Mouse (Mus musculus) gastrocnemius, adult 18-20 months (tissue): Measurements from ENCODE around the gene Kdm1b. TPM values are rescaled to one million over a fixed set of nuclear protein-coding genes. Genes with fewer than 3 reads are reported as not detected.

Experiments used
- DNase-seq: peaks from one replicate; pipeline ENCODE4 v3.0.0; 2021; ENCODE audit warnings: low spot score
- long read RNA-seq, 2 experiments: library from polyadenylated mRNA; stranded (forward); transcript quantifications; one replicate each; pipeline ENCODE4 v2.0.0; 2021
- total RNA-seq, 2 experiments: library from RNA; stranded (reverse); gene quantifications; 2 replicates each; pipeline ENCODE4 v1.2.3; 2021

The Kdm1b gene
- total RNA-seq: 1 to 10 TPM; 7.9 to 8.6 TPM
- long read RNA-seq, experiment 1, full-length matches to known transcripts: 3 of 11 reads
- long read RNA-seq, experiment 1, partial matches to known transcripts: 2 of 11 reads
- long read RNA-seq, experiment 1, other reads (novel, unspliced or antisense): 6 of 11 reads
- long read RNA-seq, experiment 2, full-length matches to known transcripts: 2 of 7 reads
- long read RNA-seq, experiment 2, partial matches to known transcripts: 1 of 7 reads
- long read RNA-seq, experiment 2, other reads (novel, unspliced or antisense): 4 of 7 reads

- peak; percentile 98 for DNase-seq
Measured at GRCm38 (mm10) chr13:47043030-47043680, at the start of gene Kdm1b. Gene Kdm1b, plus strand, starts transcription at chr13:47043499.

DNA sequence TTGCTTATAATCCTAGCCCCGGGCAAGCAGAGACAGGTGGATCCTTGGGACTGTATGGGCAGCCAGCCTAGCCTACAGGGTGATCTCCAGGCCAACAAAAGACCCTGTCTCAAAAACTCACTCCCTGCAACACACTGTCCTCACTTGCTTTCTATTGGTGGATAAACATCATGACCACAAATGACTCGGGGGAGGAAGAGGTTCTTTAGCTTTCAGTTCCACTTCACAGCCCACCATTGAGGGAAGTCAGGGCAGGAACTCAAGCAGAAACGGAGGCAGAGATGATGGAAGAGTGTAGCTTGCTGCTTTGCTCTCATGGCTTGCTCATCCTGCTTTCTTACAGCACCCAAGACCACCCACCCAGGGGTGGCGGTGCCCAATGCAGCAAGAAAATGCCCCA is 45.9 kb upstream of the Kdm1b start:
- DNase-seq: no peak

DNA sequence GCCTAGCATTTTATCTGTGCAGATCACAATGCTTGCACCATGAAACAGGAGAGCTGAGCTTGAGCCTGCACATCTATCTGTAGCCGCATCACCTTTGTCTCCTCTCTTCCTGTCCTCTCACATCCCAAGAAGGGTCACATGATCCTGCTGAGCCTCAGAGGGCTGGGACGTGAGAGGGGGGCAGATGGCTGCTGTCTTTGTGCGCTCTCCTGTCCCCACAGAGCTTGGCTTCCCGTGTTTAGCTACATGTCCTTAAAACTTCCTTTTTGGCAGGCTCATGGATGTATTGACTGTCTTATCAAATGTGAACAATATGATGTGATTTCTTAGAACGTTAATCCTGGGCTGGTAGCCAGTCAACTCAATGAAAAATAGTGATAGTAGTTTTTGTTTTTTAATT is 43.8 kb upstream of the Kdm1b start:
- no peak for DNase-seq

DNA sequence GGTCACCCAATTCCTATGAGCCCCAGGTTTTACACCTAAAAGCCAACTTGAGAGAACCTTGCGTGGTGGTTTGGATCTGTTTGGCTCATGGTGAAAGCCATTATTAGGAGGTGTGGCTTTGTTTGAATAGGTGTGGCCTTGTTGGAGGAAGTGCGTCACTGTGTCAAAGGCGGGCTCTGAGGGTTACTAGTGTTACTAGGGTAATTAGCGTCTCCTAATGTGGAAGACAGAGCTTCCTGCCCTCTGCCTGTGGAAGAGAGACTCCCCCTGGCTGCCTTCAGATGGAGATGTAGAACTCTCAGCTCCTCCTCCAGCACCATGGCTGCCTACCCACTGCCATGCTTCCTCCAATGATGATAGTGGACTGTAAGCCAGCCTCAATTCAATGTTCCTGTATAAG is 41.7 kb upstream of the Kdm1b start:
- no peak for DNase-seq

- DNase-seq: no peak
Measured at GRCm38 (mm10) chr13:47013740-47014139, 29.6 kb upstream of the Kdm1b start.

DNA sequence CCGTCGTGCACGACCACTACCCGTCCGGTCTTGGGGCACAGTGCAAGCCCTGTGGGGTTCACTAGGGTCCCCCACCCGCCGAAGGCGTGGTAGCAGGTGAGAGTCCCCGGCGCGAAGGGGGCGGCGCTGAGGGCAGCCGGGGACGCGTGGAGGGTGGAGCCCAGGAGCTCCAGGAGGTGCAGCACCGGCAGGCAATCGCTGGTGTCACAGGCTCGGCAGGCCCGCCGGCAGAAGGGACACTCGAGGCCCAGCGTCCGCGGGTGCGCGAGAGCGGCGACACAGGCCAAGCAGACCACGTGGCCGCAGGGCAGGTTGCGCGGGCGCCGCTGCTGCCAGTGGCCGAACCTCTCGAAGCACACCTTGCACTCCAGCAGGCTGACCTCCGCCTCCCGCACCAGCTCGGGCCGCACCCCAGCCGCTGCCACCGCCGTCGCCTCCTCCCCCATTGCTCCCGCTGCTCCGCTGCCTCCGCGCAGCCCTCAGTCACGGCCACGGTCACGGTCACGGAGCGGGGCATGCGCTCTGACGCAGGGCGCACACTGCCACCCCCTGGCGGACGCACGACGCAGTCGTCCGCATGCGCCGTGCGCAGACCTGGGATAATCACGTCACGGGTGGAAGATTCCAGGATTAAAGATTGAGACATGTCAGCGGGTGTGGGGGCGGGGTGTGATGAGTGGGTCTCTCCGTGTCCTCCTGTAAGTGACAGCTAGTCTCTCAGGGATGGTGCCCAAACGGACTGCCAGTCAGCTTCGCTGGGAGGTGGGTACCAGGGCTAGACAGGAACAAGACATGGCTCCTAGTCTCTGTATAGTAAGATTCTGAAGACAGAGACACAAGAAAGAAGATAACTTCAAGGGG is 28.7 kb upstream of the Kdm1b start, which contains the start of gene Nhlrc1:
TSS of gene Nhlrc1 (minus strand) at position 517 of the 861 bp plus-strand sequence.
- peak; percentile 71 for DNase-seq

DNA sequence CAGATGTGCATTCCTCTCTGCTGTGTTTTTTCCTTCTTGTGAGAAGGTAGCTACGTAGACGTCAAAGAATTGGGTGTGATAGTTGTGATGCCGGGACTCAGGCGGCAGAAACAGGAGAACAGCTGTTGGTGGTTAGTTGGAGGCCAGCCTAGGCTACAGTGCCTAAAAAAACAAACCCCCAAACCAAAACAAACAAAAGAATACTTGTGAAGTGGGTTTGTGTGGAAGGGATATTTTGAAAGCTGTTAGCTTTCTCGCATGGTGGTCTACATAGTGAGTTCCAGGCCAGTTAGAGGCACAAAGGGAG is 28.2 kb upstream of the Kdm1b start:
- no peak for DNase-seq

- peak; percentile 41 for DNase-seq
Measured at GRCm38 (mm10) chr13:47017259-47017658, 26.0 kb upstream of the Kdm1b start.

GRCm38 (mm10) chr13:47019774-47020173 is 23.5 kb upstream of the Kdm1b start:
- DNase-seq: no peak

GRCm38 (mm10) chr13:47020798-47021197 is 22.5 kb upstream of the Kdm1b start:
- DNase-seq: no peak

GRCm38 (mm10) chr13:47030376-47031107 is 12.8 kb upstream of the Kdm1b start:
- DNase-seq: no peak

GRCm38 (mm10) chr13:47033602-47034001 is 9.7 kb upstream of the Kdm1b start:
- no peak for DNase-seq

DNA sequence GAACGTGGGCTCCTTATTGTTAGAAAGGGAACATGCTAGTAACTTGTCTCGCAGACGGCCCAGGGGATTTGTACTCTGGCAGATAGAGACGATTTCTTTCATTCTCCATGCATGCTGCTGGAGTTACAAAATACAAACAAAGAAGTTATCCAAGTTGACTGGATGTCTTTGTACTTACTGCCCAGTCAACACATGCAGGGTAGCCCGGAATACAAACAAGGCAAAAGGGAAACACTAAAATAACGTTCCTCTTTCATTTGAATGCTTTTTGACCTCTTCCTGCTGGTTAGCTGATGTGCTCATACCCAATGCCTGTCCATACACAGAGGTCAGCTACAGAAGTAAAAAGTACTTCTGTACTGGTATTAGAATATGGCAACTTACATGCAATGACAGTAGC is 5.4 kb upstream of the Kdm1b start:
- no peak for DNase-seq

- no peak for DNase-seq
Measured at GRCm38 (mm10) chr13:47040061-47040460, 3.2 kb upstream of the Kdm1b start.

GRCm38 (mm10) chr13:47042024-47042633 is 1.2 kb upstream of the Kdm1b start:
- DNase-seq: no peak

DNA sequence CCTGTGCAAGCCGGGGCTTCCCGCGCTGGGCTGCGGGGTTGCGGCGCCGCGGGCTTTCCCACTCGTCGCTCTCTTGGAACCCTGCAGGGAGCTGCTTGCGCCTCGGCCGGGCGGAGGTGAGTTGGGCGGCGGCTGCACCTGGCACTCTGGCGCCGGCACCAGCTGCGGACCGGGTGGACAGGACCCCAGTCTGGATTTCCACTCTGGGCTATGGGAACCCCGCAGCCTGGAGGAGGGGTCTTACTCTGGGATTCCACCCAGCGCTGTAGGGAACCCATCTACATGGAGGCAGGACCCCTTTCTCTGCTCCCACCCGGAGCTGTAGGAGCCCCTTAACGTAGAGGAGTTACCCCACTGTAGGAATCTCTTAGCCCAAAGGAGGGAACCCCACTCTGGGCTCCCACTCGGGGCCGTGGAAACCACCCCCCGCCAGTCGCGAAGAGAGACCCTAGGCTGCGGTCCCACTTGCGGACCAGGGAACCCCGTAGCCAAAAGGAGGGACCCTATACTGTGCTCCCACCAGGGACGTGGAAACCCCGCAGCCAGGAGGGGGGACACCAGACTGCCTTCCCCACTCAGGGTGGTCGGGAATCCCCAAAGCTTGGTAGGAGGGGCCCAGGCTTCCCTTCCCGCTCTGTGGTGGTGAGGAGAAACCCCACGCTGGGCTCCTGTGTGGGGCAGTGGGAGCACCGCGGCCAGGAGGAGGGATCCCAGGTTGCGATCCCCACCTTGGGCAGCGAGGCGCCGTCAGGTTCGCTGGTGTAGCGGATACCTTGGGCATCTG is 726 bp downstream of the Kdm1b start:
- peak; percentile 9 for DNase-seq

DNA sequence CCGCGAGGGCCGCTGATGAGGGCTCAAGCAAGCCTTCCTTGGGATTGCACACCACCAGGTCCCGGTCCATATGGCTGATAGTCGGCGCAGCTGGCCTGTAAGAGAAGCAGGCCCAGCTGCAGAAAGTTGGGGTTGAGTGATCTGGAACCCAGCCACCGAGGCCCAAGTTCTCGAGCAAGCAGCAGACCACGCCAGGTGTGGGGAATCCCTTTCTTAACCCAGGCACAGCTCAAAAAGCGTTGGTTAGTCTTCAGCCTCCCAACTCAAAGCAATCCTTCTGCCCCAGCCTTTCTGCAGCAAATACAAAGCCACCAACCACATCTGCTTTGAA is 1.3 kb downstream of the Kdm1b start, which contains the start of gene Tpmt:
TSS of gene Tpmt (minus strand) at position 121 of the 331 bp plus-strand sequence.
- peak; percentile 5 for DNase-seq

- DNase-seq: peak; percentile 24
Measured at GRCm38 (mm10) chr13:47047996-47048395, 4.7 kb downstream of the Kdm1b start.

DNA sequence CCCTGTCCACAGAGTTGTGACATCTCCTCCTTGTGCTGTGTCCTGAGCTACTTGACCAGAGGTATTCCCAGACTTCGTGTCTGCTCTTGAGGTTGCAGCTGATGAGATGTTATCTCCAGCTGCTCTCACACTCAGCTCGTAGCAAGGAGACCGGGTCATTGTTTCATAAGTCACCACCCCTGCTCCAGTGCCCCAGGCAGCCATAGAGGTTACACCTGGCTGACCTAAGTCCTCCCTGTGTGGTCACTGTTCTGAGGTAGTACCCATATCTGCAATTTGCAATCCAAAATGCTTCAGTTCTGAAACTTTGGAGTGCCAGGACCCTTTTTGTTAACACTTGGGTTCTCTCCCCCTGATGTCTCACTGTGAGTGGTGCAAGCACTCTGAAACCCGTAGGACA is 6.7 kb downstream of the Kdm1b start:
- no peak for DNase-seq

GRCm38 (mm10) chr13:47053971-47054370 is 10.7 kb downstream of the Kdm1b start:
- DNase-seq: no peak

- DNase-seq: no peak
Measured at GRCm38 (mm10) chr13:47056126-47056525, 12.8 kb downstream of the Kdm1b start.
